Mouse (Mus musculus) adrenal gland, postnatal 25 days (tissue): Measurements from ENCODE around the gene Sox6. TPM values are rescaled to one million over a fixed set of nuclear protein-coding genes. Genes with fewer than 3 reads are reported as not detected.
A peak's percentile ranks its signal among the peaks of the same experiment; 100 is the strongest.
"Not testable (repeated sequence)": the region's sequence is repeated elsewhere in the genome, so short reads cannot be mapped to it uniquely, and the experiment has no call there.

ENCODE experiments used
- DNase-seq: peaks from one replicate; pipeline ENCODE4 v3.0.0; 2021; ENCODE audit warnings: mixed read lengths
- total RNA-seq: library from RNA; stranded (reverse); gene quantifications from 2 replicates; pipeline ENCODE4 v1.2.3, GENCODE M21; 2021

Sox6 gene
- total RNA-seq, 1 experiment from 2014 or later: 16.0 TPM

DNA sequence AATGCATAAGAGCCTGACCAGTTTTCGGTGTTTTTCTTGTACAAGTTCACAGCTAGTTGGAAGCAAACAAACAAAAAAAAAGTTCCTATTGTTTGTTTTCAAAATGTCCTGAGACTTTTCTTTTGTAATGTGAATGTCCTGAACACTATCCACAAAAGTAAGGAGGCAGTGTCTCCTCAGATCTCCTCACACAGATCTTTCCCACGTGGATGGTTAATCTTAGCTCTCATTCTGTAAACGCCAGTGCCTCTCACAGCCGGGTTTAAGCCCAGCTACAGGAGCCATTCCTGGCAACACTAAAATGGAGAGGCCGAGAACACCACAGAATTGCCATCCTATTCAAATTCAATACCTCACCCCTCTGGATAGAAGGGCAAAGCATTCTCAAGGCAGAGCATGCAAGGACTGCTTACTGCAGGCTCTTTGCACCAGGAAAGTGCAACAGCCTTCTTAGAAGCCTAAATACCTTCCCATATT is 392.6 kb downstream of the Sox6 start:
- no peak for DNase-seq

DNA sequence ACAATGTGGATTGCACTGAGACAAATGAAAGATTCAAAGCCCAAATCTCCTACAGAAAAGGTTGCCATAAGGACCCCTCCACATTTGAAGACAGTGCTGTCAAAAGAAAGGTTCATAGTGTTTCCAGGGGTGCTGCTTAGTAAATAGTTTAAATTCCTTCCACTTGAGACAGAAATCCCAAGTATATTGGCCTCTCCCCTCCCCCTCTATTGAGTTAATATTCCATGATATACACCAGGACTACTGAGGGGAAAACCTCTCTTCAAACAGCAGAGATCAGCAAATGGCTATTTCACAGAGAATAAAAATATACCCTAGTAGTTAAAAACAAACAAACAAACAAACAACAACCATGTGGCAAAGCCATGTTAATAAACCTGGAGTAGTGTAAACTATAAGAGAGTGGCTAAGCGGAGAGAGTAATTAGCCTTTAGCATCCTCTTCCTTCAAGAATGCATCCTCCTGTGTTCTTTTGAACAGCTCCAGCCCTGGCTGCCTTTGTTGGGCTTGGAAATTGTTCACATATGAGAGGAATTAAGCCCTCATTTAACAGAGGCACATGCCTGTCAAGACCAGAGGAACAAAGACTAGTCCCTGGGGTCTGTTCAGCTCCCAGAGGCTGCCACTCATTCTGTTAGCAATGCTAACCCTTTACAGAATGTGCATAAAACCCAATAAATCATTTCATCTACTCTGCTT is 393.2 kb downstream of the Sox6 start:
- no peak for DNase-seq

DNA sequence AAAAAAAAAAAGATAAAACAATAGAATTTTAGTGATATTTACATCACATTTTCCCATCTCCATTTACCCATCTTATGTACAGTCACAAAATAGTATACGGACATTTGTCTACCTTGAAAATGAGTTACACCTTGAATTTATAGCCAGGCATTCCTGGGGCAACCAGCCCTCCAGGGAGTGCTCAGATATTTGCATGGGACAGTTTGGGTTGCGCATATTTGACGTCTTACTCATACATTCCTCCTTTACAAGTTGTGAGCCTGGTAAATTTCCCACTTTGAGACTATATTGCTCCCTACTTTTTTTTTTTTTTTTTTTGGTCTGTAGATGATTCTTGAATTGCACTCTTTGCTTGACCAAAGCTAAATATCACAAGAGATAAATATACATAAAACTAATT is 407.9 kb downstream of the Sox6 start:
- no peak for DNase-seq

DNA sequence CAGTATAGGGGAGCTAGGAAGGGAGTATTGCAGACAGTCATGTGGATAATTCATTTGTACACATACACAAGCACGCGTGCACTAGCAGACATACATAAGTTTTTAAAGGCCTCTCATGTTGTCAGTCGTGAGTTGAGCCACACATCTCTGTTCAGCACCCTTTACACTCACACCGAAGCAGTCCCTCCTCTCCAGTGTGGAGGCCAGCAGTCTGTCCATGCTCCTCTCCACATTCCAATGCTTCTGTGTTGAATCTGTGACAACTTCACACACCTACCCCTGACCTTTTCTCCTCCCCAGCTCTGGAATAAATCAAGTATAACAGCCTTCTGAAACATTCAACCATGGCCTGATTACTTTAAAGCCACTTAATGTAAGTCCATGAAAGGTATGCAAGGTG is 408.3 kb downstream of the Sox6 start:
- DNase-seq: no peak

DNA sequence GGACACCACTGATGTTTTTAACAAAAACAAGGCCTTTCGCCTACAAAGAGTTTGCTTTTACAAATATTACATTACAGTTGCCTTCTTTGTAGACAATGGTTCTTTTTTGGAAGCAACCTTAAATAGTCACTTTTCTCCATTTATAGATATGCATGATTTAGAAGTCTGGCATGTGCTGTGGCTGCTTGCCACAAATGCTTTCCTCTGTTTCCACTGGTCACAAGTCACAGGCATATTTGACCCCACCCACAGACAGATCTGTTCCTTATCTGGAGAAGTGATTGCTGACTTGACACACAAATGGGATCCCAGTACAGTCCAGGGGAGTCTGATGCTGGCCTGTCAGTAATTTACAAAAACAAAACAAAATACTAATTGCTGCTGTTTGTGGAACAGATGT is 409.8 kb downstream of the Sox6 start:
- DNase-seq: no peak

DNA sequence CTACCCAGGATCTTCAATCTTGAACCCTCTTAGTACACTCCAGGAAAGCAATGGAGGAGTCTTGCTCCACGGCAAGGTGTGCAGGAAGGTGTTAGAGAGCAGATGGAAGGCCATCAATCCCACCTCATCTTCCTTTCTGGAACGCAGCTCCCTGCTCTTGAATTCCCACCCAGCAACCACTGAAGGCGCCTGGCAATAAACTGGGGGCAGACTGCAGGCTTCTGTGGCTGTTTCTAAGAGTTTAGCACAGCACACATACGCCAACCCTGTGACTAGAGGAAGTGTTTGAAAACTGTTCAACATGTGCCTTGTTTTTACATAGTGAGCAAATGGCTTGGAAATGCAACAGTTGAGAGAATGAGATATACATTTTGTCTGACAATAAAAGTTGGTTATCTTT is 412.6 kb downstream of the Sox6 start:
- no peak for DNase-seq

DNA sequence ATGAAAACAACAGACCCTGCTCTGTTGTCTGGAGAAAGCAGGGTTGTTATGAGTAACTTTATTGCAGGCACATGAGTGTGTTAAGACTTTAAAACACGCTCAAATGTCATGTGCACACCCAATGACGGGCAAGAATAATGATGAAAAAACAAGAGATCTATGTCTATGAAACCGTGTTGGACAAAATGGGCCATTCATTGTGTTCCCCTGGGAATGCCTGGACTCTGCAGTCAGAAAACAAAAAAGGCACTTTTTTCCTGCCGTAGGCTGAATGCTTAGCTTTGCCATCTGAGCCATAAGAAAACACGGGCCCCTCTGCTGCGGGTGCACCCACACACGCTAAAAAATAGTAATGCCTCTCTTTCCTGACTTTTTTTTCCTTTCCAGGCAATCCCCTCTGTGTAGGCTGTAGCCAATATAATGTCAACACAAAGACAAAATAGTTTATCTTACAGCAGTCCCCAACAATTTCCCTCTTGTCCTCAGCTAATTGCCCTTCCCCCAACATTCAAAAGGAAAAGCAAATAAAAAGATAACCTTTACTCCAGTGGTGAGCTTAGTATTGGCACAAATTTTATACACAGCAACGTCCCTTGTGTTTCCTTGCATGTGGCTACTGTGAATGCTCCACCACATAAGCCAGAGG is 413.6 kb downstream of the Sox6 start:
- no peak for DNase-seq

DNA sequence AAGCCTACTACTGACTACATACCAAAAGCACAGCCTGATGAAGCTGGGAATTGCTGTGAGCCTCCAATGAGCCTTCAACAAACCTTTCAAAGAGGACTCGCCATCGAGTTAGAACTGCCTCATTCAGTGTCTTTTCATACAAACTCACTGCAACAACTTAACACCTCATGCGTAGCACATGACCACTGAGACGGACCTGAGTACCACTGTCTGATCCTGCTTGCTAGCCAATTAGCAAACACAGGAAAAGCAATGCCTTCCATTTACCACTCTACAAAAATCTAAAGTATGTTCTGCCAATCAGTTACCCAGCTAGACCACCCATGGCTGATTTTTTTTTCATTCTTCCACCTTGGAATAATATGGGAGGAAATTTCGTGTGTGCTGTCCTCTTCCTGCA is 414.1 kb downstream of the Sox6 start:
- no peak for DNase-seq

DNA sequence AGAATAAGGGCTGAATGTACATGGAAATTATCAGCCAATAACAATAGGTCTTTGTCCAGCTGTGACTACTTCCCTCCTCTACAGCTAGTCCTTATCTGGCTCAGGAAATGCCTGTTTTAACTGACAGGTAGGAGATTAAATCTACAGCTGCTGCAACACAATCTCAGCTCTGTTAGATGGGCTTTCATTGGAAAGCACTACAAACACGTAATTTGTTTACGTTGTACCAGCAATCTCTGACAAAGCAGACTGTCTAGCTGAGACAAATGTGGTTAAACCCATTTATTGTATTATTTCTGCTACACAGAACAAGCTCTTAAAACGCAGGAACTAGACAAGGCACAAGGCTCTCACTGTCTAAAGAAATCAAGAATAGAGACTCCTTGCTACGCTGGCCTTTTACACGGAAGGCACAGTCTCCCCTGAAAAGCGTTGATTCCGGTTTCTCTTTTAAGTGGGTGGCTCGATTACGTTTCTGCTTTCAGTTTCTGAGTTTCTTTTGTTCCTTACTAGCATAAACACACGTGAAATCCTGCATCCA is 422.8 kb downstream of the Sox6 start:
- no peak for DNase-seq

DNA sequence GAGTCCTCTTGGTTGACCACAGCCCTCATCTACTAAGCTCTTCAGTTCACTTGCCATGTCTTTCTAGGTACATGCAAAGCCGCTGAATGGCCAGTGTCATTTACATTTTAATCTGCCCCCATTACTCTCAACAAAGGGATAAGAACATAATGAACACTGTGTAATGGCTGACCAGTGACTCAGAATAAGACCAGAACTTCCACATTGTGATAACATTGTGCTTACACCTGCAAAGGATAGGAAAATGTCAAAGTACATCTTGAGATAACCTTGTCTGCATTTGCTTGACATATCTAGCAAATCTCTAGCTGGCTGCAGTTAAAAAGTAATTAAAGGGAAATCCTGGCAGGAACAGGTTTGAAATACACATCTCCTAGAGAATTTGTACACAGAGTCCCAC is 431.1 kb downstream of the Sox6 start:
- no peak for DNase-seq

DNA sequence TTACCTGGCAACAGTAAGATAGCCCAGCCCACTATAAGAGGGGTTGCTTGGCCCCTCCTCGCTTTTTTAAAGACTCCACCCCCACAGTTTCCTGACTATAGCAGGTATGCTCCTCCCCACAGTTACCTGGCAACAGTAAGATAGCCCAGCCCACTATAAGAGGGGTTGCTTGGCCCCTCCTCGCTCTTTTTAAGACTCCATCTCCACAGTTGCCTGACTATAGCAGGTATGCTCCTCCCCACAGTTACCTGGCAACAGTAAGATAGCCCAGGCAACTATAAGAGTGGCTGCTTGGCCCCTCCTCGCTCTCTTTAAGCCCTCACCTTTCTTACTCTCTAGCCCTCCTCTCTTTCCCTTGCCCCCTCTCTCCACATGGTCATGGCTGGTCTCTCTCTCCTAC is 432.5 kb downstream of the Sox6 start:
- not testable (repeated sequence) for DNase-seq

DNA sequence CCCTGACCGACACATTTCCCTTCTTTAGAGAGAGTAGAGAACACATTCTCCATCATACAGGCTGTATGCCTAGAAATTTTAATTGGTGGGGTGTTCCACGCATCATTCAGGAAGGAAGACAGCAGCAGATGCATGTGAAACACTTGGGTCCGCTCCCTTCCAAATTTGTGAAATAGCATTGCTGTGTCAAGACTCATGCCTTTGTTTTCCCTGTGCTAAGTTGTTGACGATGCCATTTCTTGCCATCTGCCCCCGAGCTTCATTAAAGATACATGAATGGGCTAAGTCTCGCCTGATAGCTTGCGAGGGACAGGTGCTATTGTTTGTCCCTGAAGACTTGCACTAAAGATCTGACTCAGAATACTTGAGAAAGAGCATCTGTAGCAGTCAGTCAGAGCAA is 433.7 kb downstream of the Sox6 start:
- no peak for DNase-seq

DNA sequence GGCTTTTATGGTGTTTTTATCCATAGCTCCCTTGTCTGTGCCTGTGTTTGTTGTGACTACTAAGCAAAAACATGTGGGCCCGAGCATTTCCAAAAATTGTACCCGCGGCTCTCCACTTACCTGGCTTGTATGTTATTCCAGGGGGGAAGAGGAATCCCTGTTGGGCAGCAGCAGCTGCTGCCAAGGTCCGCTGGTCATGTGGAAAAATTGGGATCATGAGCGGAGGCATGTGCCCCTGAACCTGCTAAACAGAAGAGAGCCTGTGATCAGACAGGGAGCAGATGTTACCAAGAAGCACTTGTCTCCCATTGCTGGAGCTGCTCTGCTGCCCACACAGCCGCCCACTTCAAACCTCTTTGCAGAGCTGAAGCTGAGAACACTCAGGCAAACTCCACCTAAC is 441.2 kb downstream of the Sox6 start:
- DNase-seq: no peak

DNA sequence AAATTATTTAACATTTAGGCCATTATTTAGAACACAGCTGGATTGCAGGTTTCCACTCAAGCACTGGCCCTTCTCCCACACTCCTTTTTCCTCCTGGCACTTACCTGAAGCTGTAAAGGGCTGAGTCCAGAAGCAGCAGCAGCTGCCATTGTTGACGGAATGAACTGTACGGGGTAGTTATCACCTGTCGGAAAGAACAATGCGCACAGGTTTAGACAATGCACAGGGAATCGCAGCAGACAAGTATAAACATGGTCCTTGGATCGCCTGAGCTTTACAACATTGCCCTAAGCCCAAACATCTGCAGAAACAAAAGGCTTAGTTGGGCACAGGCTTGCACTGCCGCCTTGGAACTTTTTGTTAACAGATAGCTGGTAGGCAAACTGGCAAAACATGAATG is 458.1 kb downstream of the Sox6 start:
- no peak for DNase-seq

DNA sequence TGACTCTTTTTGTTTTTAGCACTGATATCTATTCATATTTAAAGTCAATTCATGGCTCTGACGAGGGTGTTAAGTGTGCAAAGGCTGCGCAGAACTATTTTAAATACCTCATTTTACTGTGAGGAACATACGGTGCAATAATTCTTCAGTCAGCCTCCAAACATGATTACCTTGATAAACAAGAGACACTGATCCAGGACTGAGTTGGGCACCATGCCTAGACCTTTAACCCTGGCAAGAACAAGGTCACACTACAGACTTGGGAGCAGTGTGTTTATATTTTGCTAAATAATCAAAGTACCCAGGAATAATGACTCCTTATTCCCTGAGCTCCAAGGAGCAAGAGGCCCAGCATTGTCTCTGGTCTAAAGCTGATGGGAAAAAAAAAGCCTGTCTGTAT is 458.8 kb downstream of the Sox6 start:
- DNase-seq: peak; percentile 22

DNA sequence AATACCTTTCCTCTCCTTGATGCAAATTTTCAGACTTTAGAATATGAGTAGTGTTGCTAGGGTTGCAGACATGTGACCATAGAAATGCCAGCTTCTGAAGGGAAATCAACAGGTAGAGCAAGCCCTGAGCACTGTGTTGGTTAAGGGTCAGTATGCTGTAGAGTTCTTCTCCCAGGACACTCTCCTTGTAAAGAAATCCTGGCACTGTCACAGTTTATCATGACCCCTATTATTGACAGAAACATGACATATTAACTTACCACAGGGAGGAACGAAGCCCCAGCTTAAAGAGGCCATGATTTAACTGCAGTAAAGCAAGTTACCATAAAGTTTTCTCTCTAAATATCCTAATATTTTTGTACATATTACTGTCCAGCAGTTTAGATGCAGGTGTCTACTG is 462.2 kb downstream of the Sox6 start:
- no peak for DNase-seq

DNA sequence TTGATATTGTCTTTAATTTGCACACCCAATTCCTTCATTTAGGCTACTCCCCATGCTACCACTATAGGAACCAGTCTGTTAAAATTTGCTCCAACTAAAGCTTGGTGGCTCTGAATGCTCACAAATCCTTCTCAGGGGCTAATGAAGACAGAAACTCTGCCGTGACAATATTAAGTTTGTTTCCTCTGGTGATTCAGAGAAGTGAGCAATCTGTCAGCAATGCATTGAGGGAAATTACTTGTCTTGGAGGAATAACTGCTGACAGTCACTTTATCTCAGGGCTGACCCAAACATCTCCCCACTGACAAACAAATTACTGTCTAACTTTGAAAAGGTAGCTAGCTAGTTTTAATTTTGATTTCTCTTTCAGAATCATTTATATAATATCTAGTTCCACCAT is 463.8 kb downstream of the Sox6 start:
- no peak for DNase-seq

DNA sequence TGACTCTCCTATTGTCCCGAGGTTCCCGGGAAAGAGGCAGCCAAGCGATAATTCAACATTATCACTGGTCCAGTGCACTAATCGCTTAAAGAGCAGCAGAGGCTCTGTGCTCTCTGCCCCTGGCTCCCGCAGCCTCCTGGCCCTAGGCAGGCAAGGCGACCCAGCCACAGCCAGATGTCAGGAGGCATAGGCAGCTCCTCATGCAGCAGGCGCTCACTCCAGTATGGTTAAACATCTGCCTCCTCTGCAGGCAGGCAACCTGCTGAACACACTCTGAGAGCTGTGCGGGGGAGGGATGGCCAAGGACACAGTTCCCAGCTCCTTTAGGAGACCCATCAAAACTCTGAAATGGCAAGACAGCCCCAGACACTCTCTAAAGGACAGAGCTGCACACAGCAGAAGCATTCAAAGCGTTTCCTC is 469.8 kb downstream of the Sox6 start:
- peak; percentile 2 for DNase-seq

DNA sequence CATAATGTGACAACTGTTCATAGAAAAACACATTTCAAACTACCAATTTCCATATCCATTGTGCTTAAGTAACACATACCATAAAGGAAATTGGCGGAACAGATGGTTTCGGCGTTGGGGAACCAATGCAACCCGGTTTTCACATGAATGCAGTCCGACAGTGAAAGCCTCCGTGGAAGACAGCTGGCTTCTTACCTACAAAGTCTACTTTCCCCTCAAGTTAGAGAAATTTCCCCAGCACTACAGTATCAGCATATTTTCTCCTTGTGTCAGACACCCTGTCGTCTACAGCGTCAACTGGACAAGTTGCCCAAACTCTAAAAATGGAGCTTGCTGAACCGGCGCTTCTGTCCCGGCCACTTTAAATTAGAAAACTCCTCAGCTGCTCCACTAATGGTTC is 470.3 kb downstream of the Sox6 start:
- DNase-seq: no peak

DNA sequence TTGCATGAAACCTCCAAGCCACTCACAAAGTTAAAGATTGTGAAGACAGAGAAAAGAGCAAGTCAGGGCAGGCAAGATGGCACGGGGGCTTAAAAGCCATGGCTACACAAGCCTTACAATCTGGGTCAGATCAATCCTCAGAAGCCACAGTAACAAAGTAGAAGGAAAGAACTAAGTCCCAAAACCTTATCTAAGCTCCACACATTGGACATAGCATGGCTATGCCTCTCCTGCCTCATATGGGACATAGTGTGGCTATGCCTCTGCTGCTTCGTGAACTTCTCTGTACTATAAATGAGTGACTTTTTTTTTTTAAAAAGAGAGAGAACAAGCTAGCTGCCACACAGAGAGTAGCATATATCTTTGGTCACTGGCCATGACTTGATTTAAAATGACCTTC is 471.8 kb downstream of the Sox6 start:
- DNase-seq: no peak

DNA sequence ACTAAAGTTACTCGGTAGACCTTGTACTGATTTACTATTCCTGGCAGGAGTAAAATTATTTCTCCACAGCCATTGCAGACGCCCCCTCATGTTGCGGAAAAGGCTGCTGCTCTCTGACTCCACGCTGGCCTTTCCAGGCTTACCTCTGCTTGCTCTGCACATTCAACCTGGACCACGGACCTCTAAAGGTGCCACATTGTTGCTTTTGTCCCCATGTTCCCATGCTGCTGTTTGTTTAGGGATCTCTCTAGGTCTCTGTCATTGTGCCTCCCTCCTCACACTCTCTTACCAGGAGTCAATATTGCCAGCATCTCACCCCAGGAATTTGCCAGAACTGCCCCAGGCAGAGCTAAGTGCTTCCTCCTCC is 473.6 kb downstream of the Sox6 start:
- DNase-seq: no peak

DNA sequence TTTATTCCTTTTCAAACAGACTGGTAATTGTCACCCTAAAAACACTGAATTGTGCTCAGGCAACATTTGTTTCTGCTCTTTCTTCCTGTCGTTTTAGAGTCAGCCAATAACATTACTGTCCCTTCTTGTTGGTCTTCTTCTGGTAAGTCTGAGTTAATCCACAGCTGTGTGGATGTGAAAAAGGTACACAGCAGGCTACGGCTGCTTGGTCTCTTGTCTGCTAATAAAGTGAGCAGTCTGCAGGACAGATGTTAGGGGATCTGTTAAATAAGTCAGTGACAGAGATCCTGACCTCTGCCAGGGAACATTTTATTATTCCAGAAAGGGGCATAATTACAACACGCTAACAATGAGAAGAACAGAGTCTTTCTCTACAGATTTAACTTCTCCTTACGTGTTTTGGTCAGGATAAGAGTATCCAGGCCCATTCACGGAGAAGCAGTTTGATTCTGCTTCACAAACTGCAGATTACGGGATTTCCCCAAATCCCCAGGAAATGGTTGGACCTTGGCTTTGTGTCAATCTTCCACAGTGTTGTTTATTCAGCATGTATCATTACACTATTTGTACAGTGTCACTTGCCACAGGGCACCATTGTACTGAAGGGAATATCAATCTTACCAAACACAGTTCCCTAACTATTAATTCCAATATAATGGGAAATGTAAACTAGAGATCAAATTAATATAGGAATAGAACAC is 474.1 kb downstream of the Sox6 start:
- DNase-seq: no peak

DNA sequence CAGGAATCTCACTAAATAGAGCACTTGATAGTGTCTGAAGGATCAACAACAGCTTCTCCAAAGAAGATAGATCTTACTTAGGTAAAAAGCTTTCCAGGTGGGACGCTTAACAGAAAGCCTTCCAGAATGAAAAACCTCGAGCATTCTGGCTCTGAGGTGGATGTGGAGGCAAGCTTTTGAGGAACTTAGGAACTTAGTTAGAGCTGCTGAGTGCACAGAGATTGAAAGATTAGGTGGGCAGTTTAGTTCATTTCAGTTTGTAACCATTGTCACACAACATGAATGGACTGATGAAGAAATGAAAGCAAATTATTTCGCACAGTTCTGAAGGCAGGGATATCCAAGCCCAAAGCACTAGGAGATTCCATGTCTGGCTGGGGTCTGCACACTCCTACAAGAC is 481.9 kb downstream of the Sox6 start:
- DNase-seq: no peak
